Mouse (Mus musculus): ENCODE measurements around the gene Tns1.

- TF ChIP-seq GATA1 (IDR thresholded peaks at IDR 0.05; ENCODE audit: borderline replicate concordance, low read length) (no peak), FLI1 (IDR thresholded peaks at IDR 0.05; ENCODE audit: low read length) (no peak)
Measured at GRCm38 (mm10) chr1:73929211-73929951, 194.9 kb downstream of the Tns1 start.

Data from megakaryocyte, embryonic 14.5 days (primary cell).